Mouse (Mus musculus) gastrocnemius, postnatal 14 days (tissue): ENCODE results near the gene Pla1a. TPM values are rescaled to one million over a fixed set of nuclear protein-coding genes. Genes with fewer than 3 reads are reported as not detected.
"Not testable (repeated sequence)": the region's sequence is repeated elsewhere in the genome, so short reads cannot be mapped to it uniquely, and the experiment has no call there.

Source experiments
- DNase-seq: peaks from one replicate; pipeline ENCODE4 v3.0.0; 2021; ENCODE audit warnings: mixed read lengths
- intact Hi-C: fragments of 180-260 bp; cut with DNase I; formaldehyde crosslinking; loops from one replicate; pipeline ENCODE4 v1.15.1; 2025; ENCODE audit warnings: low total_unique reads
- total RNA-seq, 2 experiments: library from RNA; stranded (reverse); gene quantifications; 2 replicates each; pipeline ENCODE4 v1.2.3; 2021

The Pla1a gene
- total RNA-seq, 2 experiments from 2014 or later: 3.8 to 4.7 TPM

DNA sequence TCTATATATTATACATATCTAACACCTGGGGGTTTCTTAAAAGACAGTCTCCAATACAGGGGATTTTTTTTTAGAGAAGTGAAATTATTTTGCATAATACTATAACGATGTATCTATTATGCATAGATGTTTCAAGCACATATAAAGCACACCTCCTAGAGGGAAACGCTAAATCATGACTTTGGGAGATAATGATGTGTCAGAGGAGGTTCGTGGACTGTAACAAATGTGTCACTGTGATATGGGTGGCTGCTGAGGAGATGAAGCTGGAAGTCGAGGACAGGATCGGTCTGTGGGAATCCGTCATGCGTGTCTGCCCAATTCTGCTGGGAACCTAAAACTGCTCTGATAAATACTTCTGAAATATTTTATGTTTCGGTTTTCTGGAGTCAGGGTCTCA is 28.8 kb upstream of the Pla1a start:
- intact Hi-C loops: no loop called here

DNA sequence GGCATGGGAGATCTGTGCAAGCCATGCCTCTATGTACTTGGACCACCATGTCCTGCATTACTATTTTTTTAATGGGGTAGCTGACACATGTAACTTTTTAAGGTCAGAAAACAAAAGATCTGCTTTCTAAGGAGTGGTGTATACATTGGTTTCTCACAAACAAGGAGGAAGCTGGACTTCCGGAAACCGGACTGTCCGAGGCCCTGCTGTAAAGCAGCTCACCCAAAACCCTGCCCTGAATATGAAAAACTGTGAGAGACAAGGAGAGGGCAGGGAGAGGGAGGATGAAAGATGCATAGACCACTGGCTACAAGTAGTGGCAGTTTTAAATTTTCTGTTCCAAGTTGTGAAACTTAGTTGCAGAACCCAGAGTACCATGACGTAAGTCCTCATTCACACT is 27.0 kb upstream of the Pla1a start:
- intact Hi-C loops: no loop called here
- no peak for DNase-seq

More for the DNA sequence above, 28.8 kb upstream of the Pla1a start:
- DNase-seq: no peak

GRCm38 (mm10) chr16:38458600-38459280 is 25.8 kb upstream of the Pla1a start:
- DNase-seq: no peak
- intact Hi-C loops: no loop called here

DNA sequence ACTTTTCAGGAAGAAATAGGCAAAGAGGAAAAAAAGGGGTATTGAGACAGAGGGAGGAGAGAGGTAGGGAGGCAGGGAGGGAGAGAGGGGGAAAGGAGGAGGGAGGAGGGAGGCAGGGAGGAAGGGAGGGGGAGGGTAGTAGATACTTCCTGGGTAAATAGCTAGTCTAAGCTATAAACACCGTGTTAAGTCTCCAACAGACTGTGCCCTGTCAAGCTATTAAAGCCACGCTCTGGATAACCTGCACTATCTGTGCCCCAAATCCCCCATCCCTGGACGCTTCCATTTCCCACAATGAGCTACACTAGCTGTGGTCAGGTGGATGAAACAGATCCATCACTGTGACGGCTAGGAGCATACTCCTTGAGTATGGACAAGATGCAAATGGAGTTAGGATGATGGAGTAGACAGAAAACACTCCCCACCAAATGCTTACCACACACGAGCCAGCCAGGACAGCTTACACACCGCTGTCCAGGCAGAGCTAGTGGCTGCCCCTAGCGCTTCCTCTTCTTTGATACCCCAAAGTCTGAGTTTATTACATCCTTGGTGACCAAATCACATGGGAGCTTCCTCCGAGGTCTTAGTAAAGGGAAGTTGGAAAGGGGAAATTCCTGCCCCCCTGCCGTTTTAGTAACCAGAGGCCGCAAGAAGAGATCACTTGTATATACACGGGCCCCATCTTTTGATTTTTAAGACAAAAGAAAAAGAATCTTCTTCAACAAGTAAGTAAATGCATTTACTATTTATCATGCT is 24.0 kb upstream of the Pla1a start:
- intact Hi-C loops: no loop called here
- DNase-seq: no peak

DNA sequence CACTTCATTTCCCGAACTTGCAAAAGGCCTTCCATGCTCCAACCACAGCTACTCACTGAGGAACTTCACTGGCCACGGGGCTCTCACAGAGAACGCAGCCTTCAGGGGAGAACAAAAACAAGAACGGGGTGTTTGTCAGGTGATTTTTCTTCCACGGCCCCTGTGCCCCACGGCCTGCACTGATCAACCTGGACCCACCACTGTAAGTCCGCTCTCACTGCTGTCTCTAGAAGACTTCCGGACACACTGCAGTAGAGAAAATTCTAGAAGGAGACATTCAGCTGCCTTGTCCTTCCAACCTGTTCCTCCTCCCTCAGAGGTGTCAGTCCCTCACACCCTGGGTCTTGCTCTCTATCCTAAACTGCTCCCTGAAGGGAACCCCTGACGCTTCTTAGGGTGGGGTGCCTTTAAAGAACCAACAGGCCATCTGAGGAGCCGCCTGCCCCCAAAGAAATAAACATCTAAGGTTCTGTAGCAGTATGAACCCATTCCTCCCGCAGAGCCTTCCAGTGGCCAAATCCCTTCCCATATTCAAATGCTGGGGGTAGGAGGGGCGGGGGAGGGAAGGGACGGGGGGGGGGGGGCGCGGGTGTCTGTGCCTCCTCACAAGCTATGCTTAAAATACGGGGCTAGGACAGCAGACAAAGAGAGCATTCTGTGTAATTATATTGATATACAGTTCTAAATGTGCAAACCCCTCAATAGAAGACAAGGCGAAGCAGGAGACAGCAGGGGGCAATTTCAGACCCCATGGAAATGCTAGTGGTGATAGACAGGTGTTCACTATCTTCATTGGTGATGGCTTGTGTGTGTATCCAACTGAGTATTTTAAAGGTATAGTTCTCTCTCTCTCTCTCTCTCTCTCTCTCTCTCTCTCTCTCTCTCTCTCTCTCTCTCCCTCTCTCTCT is 22.8 kb upstream of the Pla1a start, which contains the start of gene Cd80:
Gene Cd80, plus strand, starts transcription at position 51 of the 908 bp plus-strand sequence.
- DNase-seq: no peak
- intact Hi-C loops: no loop called here

- intact Hi-C loops: no loop called here
- DNase-seq: no peak
Measured at GRCm38 (mm10) chr16:38454533-38455254, 21.7 kb upstream of the Pla1a start.

DNA sequence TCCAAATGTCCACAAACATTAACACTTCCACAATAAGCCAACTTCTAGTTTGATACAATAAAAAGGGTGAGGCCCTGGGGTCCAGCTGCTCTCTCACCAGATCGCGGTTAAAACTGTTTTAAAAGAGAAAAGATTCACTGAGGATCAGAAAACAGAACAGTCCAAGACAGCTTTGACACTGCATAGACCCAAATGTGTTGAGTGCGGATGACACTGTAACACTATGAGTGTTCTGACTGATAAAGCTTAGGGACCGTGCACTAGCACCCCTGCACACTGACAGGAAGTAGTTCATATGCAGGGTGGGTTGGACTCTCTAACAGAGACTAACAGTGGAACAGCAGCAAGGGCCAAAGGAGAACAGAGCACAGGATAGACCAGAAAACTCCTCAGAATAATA is 21.0 kb upstream of the Pla1a start:
- intact Hi-C loops: no loop called here
- no peak for DNase-seq

DNA sequence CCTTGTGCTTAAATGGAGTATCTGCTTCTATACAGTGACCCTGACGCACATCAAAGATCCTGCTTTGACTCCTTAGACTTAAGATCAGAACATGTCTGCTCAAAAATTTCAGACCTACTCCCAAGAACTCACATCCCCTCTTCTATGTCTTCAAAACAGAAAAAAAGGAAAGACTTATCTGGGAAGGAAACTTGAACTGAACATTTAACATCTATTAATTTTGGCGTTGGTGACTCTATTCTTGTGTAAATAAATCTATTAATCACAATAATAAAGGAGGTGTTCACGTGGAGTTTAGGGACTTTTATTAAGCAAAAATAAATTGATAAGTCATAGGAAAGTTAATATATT is 20.2 kb upstream of the Pla1a start:
- no peak for DNase-seq
- intact Hi-C loops: no loop called here

- peak; percentile 96 for DNase-seq
- intact Hi-C loops: no loop called here
Measured at GRCm38 (mm10) chr16:38452442-38453202, 19.7 kb upstream of the Pla1a start, which contains the start of gene Adprh. Gene Adprh (minus strand): TSS chr16:38452703.

- intact Hi-C loops: no loop called here
- DNase-seq: no peak
Measured at GRCm38 (mm10) chr16:38451421-38452205, 18.7 kb upstream of the Pla1a start.

- no peak for DNase-seq
Measured at GRCm38 (mm10) chr16:38450707-38451106, 17.8 kb upstream of the Pla1a start.

DNA sequence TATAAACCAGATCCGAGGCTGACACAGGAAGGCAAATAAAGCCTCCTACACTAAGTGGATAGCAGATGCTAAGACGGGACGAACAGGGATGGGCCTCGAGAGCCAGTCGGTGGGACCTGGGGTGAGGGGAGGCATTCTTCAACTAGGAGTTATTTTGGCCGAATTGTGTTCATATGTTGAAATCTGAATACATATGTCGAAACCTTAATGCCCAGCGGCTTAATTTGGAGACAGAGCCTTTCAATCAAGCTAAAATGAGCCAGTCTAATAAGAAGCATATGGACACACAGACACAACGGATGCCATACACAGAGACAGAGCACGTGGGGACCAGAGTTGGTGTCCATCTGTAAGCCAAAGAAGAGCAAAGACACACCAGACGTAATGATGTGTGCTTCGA is 15.5 kb upstream of the Pla1a start:
- DNase-seq: no peak
- intact Hi-C loops: loop anchor here (5.0 kb wide), 1 partner anchor 46 kb away; no protein-coding TSS in a partner anchor

More at GRCm38 (mm10) chr16:38450707-38451106, 17.8 kb upstream of the Pla1a start:
- intact Hi-C loops: no loop called here

DNA sequence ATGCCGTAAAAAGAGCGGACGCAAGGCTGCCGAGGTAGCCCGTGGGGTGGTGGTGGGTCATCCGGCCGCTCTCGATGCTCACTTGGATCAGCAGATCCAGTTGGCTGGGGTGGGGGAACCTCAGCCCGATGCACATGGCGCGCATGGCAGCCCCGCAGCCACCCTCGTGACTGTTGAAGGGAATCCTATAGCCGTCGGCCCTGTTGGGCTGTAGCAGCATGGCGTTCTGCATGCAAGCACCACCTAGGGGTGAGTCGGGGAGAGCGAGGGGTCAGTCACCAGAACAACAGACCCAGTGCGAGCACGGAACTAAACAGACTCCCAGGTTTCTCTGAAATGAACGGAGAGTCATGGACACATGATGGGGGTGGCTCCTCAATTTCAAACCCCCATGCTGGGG is 14.4 kb upstream of the Pla1a start:
- intact Hi-C loops: loop anchor here (5.0 kb wide), 1 partner anchor 45 kb away; no protein-coding TSS in a partner anchor
- DNase-seq: no peak

DNA sequence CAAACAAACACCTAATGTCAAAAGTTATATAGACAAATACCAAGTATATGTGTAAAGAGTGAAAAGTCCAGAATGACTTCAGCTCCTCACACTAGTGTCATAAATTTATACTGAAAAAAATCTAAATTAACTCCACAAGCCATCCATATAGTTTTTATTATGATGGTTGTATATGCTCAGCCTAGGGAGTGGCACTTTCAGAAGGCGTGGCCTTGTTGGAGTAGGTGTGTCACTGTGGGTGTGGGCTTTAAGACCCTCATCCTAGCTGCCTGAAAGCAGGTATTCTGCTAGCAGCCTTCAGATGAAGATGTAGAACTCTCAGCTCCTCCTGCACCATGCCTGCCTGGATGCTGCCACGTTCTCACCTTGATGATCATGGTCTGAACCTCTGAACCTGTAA is 13.2 kb upstream of the Pla1a start:
- not testable (repeated sequence) for DNase-seq
- intact Hi-C loops: loop anchor here (5.0 kb wide), 1 partner anchor 44 kb away; no protein-coding TSS in a partner anchor

DNA sequence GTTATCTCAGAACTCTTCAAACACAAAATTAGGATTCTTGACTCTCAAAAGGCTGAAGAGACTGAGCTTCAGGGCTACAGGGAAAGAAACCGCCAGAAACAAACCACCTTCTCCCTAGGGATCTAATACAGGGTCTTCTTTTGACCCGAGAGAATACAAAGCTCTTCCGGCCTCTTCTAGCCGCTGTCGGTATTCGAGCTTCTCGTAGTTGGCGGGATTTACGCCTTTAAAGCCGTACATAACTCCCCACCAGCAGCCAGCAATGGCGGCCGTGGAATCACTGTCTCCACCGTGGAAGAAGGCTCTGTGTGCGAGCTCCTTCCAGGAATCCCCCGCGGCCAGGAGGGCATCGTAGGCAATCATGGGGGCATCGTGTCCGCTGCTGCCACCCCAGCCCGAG is 12.6 kb upstream of the Pla1a start:
- intact Hi-C loops: loop anchor here (5.0 kb wide), 1 partner anchor 43 kb away; no protein-coding TSS in a partner anchor
- no peak for DNase-seq

DNA sequence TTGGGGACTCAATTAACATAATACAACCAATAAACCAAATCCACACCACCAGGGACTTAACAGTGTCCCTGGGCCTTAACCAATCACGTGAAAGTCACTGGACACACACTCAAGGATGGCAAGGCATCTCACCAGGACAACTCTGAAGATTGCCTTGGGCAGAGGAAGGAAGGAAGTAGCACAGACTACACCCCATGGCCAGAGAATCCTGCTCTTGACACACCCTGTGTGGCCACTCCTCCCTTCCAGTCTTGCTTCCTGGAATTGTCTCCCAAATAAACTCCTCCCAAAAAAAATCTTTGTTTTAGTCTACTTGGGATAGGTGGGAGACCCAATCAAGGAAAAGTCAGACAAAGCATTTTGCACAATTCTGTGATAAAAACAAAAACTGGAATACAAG is 12.1 kb upstream of the Pla1a start:
- intact Hi-C loops: loop anchor here (5.0 kb wide), 1 partner anchor 43 kb away; no protein-coding TSS in a partner anchor

DNA sequence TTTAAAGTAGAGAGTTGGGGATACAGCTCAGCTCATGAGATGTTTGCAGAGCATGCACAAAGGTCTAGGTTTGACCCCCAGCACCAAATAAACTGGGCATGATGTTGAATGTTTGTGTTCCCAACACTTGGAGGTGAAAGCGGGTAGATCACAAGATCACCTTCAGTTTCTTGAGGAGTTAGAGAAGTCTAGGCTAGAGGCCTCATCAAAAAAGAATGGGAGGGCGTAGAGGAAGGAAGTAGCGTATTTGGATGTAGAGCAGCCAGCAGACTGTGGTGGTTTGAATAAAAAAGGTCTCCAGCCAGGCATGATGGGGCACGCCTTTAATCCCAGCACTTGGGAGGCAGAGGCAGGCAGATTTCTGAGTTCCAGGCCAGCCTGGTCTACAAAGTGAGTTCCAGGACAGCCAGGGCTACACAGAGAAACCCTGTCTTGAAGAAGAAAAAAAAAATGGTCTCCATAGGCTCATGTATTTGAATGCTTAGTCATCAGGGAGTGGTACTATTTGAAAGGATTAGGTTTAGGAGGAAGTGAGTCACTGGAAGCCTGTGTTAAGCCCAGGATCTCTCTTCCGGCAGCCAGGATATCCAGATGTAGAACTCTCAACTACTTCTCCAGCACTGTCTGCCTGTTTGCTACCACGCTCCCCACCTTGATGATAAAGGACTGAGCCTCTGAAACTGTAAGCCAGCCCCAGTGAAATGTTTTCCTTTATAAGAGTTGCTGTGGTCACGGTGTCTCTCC is 10.9 kb upstream of the Pla1a start:
- no peak for DNase-seq
- intact Hi-C loops: no loop called here

More for the DNA sequence above, 12.1 kb upstream of the Pla1a start:
- no peak for DNase-seq
